Mouse (Mus musculus) liver, adult 2 months (tissue): Measurements from ENCODE around the gene Ttn.

Source experiments
- CTCF ChIP-seq: fragments of 200-500 bp; IDR thresholded peaks from 2 replicates; pipeline ENCODE4 v1.5.1; 2011; ENCODE audit warnings: low read depth, low read length, control low read depth
- POLR2A ChIP-seq: fragments of 200-500 bp; IDR thresholded peaks from 2 replicates; pipeline ENCODE4 v1.6.1; 2011; ENCODE audit warnings: low read length, control low read depth; ENCODE audit not compliant: insufficient read depth; ENCODE audit errors: extremely low read depth

DNA sequence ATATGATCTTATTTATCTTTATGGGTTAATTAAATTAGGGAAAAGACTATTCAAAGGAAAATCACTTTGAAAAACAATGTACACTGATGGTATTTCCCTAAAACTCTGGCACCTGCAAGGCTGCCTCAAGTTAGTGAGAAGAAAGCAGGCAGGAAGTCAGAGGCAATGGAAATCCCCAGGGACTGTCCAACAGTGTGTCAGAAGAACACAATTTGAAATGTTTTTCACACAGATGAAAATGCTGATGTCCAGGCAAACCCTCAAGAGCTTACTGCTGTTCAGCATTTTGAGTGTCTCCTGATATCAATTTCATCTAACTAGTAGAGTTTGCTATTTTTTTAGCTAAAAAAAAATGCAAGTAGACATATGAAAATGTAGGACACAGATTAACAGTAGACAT is 161.9 kb downstream of the Ttn start:
- TF ChIP-seq CTCF, result no peak
- TF ChIP-seq POLR2A, result no peak
